Mouse (Mus musculus) urinary bladder, postnatal 4 days (tissue): Measurements from ENCODE around the gene Snx9.

Experiments
- DNase-seq, 2 experiments: peaks; one replicate each; pipeline ENCODE4 v3.0.0; 2021 to 2022; ENCODE audit warnings: low spot score in 2 of 2

Snx9 gene

DNA sequence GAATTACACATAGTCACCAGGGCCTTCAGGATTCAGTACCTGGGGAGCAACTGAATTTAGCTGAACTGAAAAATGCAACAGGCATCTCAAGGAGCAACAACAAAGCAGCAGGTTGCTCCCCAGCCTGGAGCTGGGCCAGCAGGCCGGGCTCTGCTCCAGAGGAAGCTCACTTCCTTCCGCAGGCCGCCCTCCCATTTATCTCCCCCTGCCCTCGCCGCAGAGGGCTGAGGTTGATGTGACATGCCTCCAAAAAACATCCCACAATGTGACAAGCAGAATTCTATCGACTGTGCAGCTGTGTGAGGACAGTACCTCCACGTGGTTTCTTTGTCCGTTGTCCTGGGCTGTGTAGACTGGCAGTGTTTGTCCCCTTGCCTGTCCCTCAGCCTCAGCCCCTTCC is 44.3 kb downstream of the Snx9 start:
- DNase-seq: peak; percentile 43 to 65

DNA sequence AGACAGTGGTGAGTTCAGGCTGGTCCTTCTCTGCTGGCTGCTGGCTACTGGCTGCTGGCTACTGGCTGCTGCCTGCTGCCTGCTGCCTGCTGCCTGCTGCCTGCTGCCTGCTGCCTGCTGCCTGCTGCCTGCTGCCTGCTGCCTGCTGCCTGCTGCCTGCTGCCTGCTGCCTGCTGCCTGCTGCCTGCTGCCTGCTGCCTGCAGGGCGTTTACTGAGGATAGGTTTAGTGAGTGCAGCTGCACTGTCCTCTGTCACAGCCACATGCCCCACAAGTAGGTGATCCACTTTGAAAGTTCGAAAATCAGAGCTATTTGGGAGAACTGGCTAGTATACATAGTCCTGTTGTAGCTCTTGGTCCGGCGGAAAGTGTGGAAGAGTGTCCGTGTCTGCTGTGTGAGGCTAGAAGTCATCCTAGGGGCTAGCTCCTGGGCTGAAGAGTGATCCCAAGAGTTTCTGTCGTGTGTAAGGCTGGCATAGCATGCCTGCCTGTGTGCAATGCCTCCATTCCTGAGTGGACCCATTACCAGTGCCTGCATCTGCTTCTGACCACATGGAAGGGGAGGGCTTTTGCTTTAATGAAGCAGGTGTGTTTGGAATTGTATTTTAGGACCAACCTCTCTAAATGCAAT is 45.2 kb downstream of the Snx9 start:
- DNase-seq: no peak

DNA sequence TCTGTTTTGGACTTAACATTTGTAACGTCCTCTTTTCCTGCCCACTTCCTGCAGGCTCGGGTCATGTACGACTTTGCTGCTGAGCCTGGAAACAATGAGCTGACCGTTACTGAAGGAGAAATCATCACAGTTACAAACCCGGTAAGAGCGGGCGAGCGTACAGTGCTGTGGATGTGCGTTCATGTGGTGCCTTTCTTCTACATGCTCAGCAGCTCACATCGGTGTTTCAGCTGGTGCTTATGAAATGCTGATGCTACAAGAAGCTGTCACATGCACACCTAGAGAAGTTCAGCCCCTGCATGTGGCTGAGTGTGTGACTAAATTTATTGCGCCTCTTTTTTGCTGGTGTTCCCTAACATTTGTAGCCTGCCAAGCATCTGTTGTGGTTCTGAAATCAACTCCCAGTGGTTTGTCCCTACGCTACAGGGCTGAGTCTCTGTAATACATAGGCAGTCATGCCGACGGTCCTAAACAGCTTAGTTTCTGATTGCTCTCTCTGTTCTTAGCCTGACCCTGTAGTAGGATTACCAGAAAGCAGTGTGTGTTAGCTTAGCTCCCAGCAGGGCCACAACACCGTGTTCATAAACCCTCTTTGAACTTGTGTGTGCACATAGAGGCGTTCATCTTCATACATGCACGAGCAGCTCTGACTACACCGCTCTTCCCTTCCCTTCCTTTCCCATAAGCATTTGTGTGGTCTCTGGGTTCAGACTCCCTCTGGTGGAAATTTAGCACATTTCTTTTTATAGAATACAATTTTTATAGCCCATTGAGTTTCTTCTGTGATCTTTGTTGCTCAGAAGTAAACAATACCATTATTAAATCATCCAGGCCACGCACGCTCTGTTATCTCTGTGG is 46.0 kb downstream of the Snx9 start:
- no peak for DNase-seq

DNA sequence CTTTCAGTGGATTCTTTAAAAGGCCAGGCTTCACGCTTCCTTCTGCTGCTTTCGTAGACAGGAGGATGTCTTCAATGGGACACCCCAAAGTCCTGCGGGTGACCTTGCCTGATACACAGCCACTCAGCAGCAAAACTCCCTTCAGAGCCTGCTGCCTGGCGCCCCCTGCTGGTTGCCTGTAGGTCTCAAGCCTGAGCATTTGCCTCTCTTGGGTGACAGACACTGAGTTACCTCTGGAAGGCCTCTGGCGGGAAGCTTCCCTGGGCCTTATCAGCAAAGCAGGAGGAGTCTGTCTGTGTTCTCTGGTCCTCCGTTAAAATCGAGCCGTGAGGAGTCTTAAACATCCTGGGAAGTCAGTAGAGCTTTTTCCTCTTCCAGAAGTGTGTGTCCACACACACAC is 49.3 kb downstream of the Snx9 start:
- peak; percentile 72 to 88 for DNase-seq

DNA sequence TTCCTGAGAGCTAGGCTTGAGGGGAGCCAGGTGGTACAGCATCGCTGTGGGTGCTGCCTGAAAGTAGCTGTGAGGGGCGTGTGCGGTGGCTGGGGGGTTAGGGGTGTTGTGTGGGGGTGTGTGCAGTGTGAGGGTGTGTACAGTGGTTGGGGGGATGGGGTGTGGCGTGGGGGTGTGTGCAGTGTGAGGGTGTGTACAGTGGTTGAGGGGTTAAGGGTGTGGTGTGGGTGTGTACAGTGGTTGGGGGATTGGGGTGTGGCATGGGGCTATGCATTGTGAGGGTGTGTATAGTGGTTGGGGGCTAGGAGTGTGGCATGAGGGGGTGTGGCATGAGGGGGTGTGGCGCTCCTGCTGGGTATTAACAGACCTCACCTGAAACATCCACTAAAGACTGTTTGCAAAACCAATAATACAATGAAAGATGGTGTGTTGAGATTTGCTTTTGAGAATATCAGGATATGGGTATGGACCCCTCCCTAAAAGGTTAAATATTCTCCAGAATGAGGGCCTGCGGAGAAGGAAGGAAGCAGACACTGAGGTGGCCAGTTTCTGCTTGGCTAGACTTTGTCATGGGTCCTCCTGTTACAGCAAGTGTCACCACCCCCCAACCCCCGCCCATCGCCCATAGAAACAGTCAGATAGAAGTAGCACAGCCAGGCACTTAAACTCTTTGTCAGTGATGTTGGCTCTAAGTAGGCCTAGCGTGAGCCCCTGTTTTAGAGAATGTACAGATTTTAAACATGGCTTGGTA is 51.0 kb downstream of the Snx9 start:
- DNase-seq: no peak

DNA sequence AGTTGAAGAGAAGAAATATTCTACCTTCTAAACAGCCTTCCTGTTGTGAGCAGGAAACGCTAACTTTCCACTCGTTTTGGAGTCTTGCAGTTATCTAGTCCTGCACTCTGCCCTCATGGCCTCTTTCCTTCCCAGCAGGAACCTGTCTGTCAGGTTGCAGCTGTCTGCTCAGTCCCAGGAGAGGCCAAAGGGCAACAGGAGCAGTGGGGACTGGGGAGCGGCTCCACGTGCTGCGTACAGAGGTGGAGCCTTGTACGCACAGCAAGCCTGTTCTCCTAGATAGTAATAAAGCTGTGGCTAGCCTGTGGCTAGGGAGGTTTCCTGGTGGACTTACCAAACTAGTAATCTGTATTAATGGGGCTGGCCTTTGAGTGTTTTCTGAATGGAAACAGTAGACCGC is 52.0 kb downstream of the Snx9 start:
- DNase-seq: no peak

DNA sequence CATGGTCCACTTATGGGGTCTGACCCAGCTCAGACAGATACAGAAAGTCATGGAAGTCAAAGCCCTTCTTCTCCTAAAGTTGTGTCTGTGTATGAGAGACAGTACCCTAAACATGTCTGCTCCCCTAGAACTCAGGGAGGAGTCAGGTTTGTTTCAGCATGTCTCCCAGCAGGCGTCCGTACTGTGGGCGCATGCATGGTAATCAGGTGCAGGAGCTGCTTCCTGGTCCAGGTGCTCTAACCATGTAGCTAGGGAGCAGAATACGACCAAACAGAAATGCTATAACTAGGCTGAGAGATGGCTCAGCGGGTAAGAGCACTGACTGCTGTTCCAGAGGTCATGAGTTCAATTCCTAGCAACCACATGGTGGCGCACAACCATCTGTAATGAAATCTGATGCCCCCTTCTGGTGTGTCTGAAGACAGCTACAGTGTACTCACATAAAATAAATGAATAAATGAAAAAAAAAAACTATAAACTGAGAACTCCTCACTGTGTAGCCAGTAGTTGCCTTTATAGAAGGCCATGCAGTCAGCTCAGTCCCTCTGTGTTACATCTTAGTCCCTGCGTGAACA is 52.5 kb downstream of the Snx9 start:
- DNase-seq: no peak

DNA sequence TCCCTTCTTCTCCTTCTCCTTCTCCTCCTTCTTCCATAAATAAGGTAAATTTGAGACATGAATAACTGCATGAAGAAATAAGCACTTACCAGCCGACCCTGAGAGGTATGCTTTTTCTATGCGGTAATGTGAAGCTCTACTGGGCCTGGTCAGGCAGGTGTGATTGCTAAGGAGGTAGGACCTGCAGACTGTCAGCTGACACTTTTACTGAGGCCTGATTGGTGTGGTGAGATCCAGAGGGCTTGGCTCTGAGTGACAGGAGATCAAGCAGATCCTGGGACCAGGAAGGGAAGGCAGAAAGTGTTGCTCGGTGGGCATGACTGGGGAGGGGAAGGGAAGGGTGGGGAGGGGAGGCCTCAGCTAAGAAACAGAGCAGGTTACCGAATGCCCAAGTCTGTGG is 54.9 kb downstream of the Snx9 start:
- DNase-seq: no peak

DNA sequence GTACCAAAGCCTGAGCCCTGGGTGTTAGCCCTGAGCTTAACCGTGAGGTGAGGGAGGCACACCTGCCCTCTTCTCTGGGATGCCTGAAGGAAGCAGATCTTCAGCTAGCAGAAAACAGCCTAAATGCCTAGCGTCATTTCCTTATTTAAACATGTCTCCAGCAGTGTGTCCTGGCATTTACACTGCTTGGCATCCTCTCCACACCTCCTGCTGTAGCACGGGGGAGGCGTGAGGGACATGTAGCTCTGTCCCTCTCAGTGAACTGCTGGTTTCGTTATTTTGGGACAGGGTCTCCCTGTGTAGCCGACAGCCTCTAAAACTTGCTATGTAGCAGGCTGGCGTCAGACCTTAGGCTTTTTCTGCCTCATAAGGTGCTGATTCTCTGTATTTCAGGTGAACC is 55.5 kb downstream of the Snx9 start:
- DNase-seq: no peak

DNA sequence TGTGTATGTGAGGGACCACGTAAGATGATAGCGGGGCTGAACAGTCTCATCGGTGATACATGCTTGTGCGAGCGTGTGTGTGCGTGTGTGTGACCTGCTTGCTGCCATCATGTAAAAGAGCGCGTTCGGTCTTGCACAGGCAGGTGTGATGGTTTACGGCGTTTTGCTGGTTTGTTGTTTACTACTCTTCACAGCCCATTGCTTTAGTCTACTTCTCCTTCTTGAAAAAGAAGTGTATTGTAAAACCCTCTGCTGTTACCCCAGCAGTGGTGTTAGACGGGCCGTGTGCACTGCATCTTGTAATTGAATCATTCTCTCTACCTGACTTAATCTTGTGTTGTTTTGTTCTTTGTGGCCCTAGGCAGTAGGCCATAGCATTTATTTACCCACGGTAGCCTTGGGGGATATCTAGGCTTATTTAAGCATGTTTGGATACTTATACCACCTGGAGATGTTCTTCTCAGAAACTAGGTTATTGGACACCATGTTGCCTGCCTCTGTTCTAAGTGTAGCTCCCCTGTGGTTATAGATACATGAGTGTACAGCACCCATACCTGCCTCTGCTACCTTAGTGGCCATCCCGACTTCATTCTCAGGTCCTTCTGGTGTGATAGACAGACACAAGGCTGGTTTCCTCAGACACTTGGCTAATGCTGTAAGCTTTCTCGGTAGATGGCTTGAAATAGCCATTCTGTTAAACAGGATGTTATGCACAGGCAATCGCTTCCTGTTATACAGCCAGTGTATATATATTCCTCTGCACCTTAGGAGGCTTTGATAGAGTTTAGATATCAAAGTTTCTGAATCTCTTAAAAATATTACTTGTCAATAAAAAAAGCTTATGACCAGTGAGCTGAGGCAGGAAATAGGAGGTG is 56.4 kb downstream of the Snx9 start:
- no peak for DNase-seq

DNA sequence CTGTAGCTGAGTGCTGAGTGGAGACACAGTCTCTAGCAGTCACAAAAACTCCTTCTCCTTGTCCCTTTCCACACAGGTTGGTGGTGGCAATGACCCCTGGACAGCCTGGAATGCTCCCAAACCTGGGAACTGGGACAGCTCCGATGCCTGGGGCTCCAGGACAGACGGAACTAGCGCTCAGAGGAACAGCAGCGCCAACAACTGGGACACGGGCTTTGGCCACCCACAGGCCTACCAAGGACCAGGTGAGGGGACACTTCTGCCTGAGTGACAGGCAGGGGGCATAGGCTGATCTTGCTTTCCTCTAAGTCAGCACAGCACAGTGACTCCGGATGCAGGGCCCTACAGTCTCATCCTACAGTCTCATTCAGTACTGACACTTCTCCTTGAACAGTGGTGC is 58.1 kb downstream of the Snx9 start:
- no peak for DNase-seq

DNA sequence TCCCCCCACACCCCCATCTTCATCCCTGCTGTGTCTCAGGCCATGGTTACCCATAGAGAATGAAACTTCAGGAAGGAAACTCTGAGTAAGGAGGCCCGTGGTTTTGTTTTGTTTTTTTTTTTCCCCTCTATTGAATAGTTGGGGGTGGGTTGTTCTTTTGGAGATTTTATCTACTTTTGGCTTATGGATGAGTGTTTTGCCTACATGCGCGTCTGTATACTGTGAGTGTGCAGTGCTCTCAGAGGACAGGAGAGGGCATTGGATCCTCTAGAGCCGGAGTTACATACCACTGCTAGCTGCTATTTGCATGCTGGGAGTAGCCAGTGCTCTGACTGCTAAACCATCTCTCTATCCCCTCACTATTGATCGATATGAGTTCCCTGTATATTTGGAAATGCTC is 60.3 kb downstream of the Snx9 start:
- DNase-seq: no peak

DNA sequence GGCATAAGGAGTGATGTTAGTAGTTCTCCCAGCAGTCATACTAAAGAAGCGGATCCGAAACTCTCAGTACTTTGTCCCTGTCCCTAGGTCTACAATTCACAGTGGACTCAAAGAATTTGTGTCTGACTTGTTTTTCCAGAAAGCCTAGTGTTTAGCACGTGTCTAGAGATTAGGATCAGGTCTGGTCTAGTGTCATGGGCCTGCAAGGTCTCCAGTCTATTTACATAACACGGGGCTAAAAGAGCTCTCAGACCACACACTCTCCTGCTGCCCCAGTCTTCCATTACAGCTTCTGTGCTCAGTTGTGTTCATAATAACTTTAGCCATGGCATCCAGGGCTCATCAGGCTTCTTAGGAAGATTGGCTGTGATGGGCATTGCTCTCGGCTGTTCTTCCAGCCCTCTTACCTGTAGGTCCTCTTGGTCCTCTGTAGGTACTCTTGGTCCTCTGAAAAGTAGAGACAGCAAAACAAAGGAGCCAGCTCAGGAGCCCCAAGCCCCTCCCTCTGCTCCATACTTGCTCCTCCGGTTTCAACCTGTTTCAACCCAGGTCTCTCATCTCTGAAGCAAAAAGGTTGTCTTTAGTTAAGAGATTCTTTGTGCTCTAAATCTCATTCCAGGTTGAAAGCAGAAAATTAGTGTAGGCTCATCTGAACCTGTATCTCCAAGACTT is 62.6 kb downstream of the Snx9 start:
- DNase-seq: no peak

DNA sequence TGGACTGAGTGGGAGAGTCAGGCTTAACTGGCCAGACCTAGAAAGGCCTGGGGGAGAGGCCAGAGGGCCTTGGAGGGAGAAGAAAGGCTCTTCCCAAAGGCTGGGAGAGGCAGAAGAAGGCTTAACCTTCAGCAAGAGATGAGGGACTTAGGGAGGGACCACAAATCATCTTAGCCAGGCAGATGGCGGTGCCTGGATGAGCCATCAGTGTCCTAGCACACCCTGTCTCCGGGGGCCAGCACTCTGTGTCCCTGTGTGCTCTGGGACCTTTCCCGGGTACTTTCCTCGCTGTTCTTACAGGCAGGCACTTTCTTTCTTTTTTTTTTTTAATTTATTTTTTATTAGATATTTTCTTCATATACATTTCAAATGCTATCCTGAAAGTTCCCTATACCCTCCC is 68.6 kb downstream of the Snx9 start:
- DNase-seq: no peak

DNA sequence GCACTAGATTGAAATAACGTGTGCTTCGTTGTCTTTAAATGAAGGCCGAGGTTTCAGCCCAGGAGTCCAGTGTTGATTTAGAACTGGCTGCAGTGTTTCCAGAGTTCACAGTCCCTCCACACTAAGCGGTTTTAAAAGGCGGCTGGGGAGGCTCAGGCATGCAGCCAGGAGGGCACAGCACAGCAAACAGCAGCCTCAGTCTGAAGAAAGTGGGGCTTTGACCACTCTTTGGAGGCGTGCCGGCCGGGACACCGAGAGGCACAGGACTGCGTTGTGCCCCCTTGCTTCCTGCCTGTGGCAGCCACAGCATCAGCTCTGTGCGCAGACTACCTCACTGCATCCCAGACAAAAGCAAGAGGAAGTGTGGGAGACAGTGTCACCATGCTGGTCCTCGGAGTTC is 70.5 kb downstream of the Snx9 start:
- DNase-seq: no peak

DNA sequence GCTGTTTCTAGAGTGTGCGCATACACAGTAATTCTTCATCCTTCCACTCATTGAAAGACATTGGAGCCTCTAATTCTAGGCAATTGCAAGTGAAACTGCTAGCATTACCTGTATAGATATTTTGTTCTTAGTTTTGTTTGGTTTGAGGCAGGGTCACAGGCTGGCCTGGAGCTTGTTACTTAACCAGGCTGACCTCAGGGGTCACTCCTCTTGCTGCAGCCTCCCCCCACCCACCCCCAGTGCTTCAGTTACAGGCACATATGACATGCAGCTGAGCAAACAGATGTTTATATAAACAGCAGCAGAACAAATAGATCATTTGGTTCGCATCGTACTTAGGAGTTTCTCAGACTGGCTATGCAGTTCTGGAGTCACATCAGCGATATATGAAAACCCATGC is 71.7 kb downstream of the Snx9 start:
- DNase-seq: no peak

DNA sequence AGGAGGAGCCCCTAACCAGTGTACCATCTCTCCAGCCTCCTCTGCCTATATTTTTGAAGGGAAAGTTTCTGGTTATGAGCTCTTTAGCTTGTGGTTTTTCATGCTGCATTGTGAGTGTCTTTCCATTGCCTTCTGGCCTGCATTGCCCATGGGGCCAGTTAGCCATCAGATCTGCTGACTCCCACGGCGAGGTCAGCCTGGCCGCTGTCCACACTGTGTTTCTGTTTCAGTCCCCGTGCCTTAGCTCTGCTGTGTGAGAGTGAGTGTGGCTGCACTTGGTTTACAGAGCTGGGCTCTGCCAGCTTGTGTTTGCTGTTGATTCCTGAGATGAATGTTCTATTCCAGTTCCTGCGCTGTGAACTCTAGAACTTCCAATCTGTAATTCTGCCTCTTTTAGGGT is 73.1 kb downstream of the Snx9 start:
- no peak for DNase-seq

DNA sequence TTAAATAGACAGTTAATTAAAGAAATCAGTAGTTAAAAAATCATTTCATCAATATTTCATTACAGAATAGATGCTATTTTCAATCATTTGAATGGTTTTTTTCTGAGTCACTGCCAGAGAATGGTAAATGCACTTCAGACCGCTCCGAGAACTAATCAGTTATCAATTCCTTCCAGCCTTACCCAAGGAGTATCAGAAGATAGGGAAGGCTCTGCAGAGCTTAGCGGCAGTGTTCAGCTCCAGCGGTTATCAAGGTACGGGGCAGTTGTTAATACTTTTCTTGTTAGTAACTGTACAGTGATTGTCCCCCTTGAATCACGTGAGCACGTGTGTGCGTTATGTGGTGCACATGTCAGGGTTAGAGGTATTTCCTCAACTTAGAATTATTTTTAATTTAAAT is 80.8 kb downstream of the Snx9 start:
- DNase-seq: no peak

DNA sequence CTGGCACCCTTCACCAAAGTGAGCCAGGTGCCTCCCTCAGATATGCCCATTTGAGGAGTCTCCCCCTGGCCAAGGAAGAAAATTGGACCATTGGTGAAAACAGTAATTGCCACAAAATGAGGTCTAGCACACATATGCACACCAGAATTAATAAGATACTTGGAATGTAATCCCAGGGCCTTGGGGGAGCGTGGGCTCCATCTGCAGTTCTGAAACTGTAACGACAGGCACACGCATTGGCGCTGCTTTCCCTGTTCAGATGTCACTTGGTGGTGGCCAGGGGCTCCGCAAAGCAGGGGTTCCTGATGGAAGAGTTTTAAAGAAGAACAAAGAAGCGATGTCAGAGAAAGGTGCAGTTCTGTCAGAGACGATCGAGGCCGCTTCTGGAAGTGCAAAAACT is 82.2 kb downstream of the Snx9 start:
- peak in 1 of 2 experiments; percentile 24 for DNase-seq

DNA sequence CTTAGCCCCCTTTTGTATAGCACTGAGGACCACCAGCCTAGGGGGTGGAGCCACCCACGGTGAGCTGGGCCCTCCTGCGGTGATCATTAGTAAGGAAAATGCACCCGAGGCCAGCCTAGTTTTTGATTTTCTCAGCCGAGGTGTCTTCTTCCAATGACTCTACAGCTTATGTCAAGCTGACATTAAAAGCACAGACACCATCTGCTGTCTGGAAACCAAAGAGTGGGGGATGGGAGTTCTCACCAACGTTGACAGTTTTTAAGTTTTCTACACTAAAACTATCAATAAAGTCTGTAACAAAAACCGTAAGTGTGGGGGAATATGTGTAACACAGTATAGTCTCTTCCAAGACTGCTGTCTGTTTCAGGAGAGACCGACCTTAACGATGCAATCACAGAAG is 83.1 kb downstream of the Snx9 start:
- no peak for DNase-seq

DNA sequence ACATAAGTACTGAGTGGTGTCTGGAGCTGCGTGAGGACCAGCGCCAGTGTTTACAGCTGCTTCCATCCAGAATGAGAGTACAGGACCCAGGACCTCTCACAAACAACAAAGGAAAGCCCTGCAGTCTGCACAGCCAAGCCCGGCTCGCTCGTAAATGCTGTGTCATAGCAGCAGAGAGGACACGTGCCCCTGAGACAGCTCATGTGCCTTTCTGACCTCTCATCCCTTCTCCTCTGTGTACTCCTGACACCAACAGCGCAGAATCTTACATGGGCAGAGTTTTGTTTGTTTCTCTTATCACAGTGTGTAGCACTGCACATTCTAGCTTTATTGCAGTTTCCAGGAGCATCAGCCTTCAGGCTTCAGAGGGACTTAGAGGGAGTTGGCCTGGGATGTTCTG is 85.6 kb downstream of the Snx9 start:
- no peak for DNase-seq
